Mouse (Mus musculus) thymus, adult 2 months (tissue): ENCODE results near the gene Entpd5. TPM values are rescaled to one million over a fixed set of nuclear protein-coding genes. Genes with fewer than 3 reads are reported as not detected.

ENCODE experiments used
- DNase-seq: peaks from one replicate; pipeline ENCODE4 v3.0.0; 2021
- H3K27ac ChIP-seq: fragments of 200-500 bp; 2 replicates; pipeline ENCODE4 v1.5.1; 2012; ENCODE audit warnings: low read length, control low read depth; ENCODE audit not compliant: control insufficient read depth, insufficient read depth
- H3K27me3 ChIP-seq: fragments of 200-500 bp; 2 replicates; pipeline ENCODE4 v1.6.1; 2012; ENCODE audit warnings: mild to moderate bottlenecking, low read length, moderate library complexity, mixed read lengths; ENCODE audit not compliant: control insufficient read depth, insufficient read depth
- H3K36me3 ChIP-seq: fragments of 200-500 bp; 2 replicates; pipeline ENCODE4 v1.6.1; 2012; ENCODE audit warnings: mild to moderate bottlenecking, low read length, moderate library complexity; ENCODE audit not compliant: control insufficient read depth, insufficient read depth
- H3K4me1 ChIP-seq: fragments of 200-500 bp; replicated peaks from 2 replicates; pipeline ENCODE4 v1.6.1; 2012; ENCODE audit warnings: low read length; ENCODE audit not compliant: control insufficient read depth, insufficient read depth
- H3K4me3 ChIP-seq: fragments of 200-500 bp; 2 replicates; pipeline ENCODE4 v1.5.1; 2012; ENCODE audit warnings: mild to moderate bottlenecking, low read length, control low read depth, moderate library complexity; ENCODE audit not compliant: control insufficient read depth, insufficient read depth
- CTCF ChIP-seq: fragments of 200-500 bp; IDR thresholded peaks from 2 replicates; pipeline ENCODE4 v1.5.1; 2012; ENCODE audit warnings: mild to moderate bottlenecking, control low read depth, low read length, moderate library complexity, borderline replicate concordance; ENCODE audit not compliant: control insufficient read depth, poor library complexity, insufficient read depth; ENCODE audit errors: extremely low read depth
- POLR2A ChIP-seq: fragments of 200-500 bp; IDR thresholded peaks from 2 replicates; pipeline ENCODE4 v1.6.1; 2012; ENCODE audit warnings: mild to moderate bottlenecking, low read length, control low read depth, moderate library complexity; ENCODE audit not compliant: control insufficient read depth, poor library complexity, insufficient read depth; ENCODE audit errors: extremely low read depth
- WGBS: fragments of 180-500 bp; shearing (Covaris S2); methylation state at CpG from one replicate; pipeline ENCODE4 v1.1.7; 2018; 5-methylcytosine and 5-hydroxymethylcytosine counted together
- polyA plus RNA-seq: library from polyadenylated mRNA; depleted of rRNA; stranded (reverse); fragments of >200 nt; gene quantifications from 2 replicates; pipeline ENCODE4 v1.2.3, GENCODE M21; 2012

Gene Entpd5
- polyA plus RNA-seq, 1 experiment, result 24.8 TPM

DNA sequence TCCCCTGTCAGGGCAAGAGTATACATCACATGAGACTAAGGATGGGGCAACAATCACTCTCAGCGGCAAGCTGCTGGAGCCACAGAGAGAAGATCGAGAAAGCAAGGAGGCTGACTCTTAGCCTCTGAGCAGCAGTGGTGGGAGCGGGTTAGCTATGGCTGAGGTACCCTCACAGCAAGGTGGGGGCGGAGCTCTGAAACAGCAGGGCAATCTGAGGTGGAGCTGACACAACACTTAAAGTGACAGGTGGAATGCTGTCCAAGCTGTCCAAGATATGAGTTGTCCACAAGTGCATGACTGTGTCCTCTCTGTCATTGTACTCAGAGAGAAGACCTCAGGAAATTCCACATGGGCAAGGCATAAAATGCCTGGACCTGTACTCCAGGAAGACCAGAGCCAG lies 26.5 kb downstream of the Entpd5 start:
- Histone ChIP-seq H3K4me3 (no peak overlapping the region), H3K27ac (no peak overlapping the region), H3K4me1 (no peaks in the 10 kb centered on the region), H3K27me3 (no peaks in the 10 kb centered on the region), H3K36me3 (peaks cover 51% of the 10 kb centered on the region)
- WGBS, result 98% methylated on average over 4 of the region's 4 CpGs
- TF ChIP-seq POLR2A, result no peak
- no peak for TF ChIP-seq CTCF
- DNase-seq, result no peak

DNA sequence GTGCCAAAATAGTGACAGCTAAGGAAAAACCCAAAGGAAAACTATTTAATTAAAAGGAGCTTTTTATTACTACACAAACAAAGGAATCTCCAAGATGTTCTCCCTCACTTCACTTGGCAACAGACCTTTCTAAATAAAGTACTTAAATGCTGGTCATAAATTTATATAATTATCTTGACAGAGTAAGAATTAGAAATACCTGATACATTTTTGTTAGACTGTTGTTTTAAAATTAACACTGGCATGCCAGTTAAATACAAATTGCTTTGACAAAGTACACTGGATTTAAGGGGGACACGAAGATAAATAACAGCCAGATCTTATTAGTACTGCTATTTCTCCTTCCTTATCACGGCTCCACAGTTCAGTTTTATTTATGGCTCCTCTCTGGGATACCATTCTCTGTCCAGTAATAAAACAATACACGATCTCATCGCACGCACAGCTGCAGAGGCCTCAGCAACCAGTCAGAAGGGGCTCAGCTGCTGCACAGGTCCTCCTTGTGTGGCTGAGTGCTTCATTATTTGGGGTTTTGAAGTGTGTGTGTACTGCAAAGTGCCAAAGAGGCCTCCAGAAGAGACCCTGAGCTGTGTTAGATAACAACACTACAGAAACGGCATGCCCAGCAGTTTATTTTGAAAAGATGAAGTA lies 34.9 kb downstream of the Entpd5 start:
- 97% methylated on average over 6 of the region's 6 CpGs for WGBS
- no peak overlapping the region for H3K4me3 ChIP-seq
- peaks cover 83% of the 10 kb centered on the region for H3K36me3 ChIP-seq
- no peak overlapping the region for H3K27ac ChIP-seq
- no peaks in the 10 kb centered on the region for H3K27me3 ChIP-seq
- H3K4me1 ChIP-seq, result no peaks in the 10 kb centered on the region
- no peak for DNase-seq
- TF ChIP-seq CTCF (no peak), POLR2A (no peak)

DNA sequence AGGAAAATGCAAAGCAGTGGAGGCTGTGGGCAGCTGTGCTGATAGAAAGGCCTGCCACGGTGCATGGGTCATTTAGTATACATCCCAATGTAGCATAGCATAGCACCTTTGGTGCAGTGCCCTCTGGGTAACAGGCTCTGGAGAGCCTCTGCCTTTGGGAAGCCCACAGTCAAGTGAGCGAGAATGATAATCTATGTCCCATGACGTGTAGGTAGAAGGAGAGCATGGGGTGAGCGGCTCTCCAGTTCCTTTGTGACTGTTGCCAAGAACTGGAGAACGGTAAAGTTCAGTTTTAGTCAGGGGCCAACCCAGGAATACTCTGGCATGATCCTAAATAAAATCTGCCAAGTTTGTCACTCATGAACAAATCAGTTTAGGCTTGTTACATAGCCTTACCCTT lies 37.2 kb downstream of the Entpd5 start:
- 97% methylated on average over 5 of the region's 5 CpGs for WGBS
- Histone ChIP-seq H3K36me3 (peaks cover 60% of the 10 kb centered on the region), H3K27ac (no peak overlapping the region), H3K4me3 (no peak overlapping the region), H3K4me1 (no peaks in the 10 kb centered on the region), H3K27me3 (no peaks in the 10 kb centered on the region)
- no peak for TF ChIP-seq CTCF
- TF ChIP-seq POLR2A, result no peak
- no peak for DNase-seq

DNA sequence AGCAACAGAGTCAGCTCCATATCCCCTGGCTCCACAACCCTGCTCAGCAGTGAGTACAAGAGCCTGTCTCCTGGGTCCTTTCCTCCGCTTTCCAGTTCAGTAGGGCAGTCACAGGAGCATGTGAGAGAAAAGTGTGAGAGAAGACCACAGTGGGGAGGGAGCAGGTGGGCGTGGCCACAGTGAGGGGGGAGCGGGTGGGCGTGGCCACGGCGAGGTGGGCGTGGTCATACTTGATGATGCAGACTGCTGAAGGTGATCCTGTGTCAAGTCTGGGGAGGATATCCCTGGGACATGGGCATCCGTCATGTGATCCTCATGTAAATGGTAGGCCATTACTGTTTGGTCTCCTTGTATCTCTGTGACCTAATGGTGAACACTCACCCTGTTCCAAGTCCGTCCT lies 41.9 kb downstream of the Entpd5 start:
- TF ChIP-seq POLR2A (no peak), CTCF (no peak)
- Histone ChIP-seq H3K4me1 (peaks cover 3% of the 10 kb centered on the region), H3K4me3 (no peak overlapping the region), H3K27ac (no peak overlapping the region), H3K27me3 (no peaks in the 10 kb centered on the region), H3K36me3 (peaks cover 16% of the 10 kb centered on the region)
- 92% methylated on average over 9 of the region's 9 CpGs for whole genome bisulfite sequencing
- no peak for DNase-seq

DNA sequence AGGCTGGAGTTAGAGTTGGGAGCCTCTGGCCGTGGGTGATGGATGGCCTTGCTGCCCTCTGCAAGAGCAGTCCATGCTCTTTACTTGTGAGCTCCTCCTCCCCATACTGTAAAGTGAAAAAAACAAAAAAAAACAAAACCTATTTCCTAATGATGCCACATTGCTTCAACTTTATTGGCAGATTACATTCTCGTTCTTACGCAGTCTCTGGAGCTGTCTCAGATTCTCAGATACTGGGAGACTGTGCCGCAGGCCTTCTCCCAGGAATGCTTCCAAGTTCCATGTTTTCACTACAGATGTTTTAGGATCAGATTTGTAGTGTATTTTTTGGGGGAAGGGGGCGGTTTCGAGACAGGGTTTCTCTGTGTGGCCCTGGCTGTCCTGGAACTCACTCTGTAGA lies 43.7 kb downstream of the Entpd5 start:
- DNase-seq, result no peak
- Histone ChIP-seq H3K36me3 (no peaks in the 10 kb centered on the region), H3K27ac (no peak overlapping the region), H3K4me3 (no peak overlapping the region), H3K27me3 (no peaks in the 10 kb centered on the region), H3K4me1 (peaks cover 3% of the 10 kb centered on the region)
- TF ChIP-seq POLR2A, result no peak
- no peak for TF ChIP-seq CTCF
- 95% methylated on average over 6 of the region's 6 CpGs for WGBS

DNA sequence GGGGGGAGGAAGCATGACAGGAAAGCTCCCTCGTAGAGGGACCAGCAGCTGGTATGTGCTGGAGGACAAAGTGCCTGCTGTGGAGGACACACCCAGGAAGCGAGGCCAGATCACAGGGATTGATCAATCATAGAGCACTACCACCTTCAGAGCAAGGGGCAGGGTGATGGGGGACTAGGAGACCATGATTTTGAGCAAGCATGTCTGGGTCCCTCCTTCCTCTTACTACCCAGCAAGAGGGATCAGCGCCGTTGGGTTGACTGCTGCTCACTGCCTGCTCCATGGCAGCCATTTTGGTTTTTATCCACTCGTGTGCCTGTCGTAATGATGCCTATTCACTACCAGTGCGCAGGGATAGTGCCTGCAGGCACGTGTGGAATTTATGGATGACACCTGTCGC lies 44.5 kb downstream of the Entpd5 start:
- no peak for DNase-seq
- WGBS, result 92% methylated on average over 9 of the region's 9 CpGs
- Histone ChIP-seq H3K27ac (no peak overlapping the region), H3K27me3 (no peaks in the 10 kb centered on the region), H3K4me3 (no peak overlapping the region), H3K36me3 (no peaks in the 10 kb centered on the region), H3K4me1 (peaks cover 3% of the 10 kb centered on the region)
- no peak for TF ChIP-seq CTCF
- no peak for TF ChIP-seq POLR2A

DNA sequence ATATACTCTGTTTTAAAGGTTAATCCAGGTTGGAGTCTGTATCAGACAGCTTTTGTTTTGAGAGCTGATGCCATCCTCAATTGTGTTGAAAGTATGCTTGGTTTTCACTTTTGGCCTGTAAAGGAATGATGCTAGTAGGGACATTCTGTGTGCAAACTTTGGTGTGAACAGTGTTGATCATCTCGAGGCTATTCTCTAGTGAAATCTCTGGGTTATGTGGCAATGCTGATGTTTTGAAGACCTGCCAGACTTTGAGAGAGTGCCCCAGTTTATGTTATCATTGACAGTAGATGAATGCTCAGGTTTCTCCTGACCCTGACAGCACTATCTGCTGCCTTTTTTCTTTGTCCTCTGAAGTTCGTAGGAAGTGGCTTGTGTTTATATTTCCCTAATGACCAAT lies 46.0 kb downstream of the Entpd5 start:
- peaks cover 3% of the 10 kb centered on the region for H3K4me1 ChIP-seq
- H3K27me3 ChIP-seq, result no peaks in the 10 kb centered on the region
- no peaks in the 10 kb centered on the region for H3K36me3 ChIP-seq
- WGBS, result 70% methylated on average over 2 of the region's 2 CpGs
- no peak overlapping the region for H3K4me3 ChIP-seq
- no peak for DNase-seq
- no peak for TF ChIP-seq POLR2A
- no peak for TF ChIP-seq CTCF
- H3K27ac ChIP-seq, result no peak overlapping the region
